Mouse (Mus musculus) ES-E14 (cell line): ENCODE measurements around the gene Nup210.

ENCODE experiments used
- CHD2 ChIP-seq: IDR thresholded peaks from 2 replicates; pipeline ENCODE4 v1.6.1; 2014; ENCODE audit warnings: mild to moderate bottlenecking, low read depth, low read length, inconsistent platforms
- HCFC1 ChIP-seq: IDR thresholded peaks from 2 replicates; pipeline ENCODE4 v1.6.1; 2012; ENCODE audit warnings: low read length, inconsistent platforms, borderline replicate concordance; ENCODE audit not compliant: insufficient read depth
- ZNF384 ChIP-seq: IDR thresholded peaks from 2 replicates; pipeline ENCODE4 v1.6.1; 2012; ENCODE audit warnings: low read depth, low read length, inconsistent platforms

DNA sequence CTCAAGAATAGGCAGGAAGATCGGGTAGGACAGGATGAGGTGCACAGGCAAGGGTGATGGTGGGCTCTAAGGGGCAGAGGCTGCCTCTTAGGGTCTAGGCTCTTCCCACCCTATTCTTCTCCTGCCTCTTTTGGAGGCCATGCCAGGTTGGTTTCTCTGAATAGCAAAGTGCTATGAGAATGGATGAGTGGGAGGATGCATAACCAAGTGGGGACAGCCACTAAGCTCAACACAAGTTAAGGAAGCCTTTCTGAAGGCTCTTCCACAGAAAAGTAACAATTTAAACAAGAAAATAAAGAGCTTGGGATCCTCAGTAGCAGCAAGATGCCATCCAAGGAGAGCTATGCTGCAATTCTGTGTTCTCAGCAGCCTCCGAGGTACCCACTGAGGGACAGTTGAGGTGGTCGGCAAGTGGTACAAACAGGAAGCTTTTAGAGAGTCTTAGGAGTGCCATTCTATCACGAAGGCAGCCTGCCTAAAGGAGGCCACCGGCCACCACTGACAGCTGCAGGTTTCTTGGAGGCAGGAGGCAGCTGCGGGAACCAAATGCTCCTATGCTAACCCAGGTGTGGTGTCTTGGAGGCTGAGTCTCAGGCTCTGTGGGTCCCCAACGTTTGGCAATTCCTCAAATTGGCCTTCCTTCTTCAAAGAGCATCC, 36.4 kb upstream of the Nup210 start:
- TF ChIP-seq HCFC1: no peak
- TF ChIP-seq ZNF384: no peak
- TF ChIP-seq CHD2: no peak
